Mouse (Mus musculus) thymus, postnatal 4 days (tissue): ENCODE measurements around the gene Plod1.

Experiments
- DNase-seq: peaks from one replicate; pipeline ENCODE4 v3.0.0; 2021

Gene Plod1

DNA sequence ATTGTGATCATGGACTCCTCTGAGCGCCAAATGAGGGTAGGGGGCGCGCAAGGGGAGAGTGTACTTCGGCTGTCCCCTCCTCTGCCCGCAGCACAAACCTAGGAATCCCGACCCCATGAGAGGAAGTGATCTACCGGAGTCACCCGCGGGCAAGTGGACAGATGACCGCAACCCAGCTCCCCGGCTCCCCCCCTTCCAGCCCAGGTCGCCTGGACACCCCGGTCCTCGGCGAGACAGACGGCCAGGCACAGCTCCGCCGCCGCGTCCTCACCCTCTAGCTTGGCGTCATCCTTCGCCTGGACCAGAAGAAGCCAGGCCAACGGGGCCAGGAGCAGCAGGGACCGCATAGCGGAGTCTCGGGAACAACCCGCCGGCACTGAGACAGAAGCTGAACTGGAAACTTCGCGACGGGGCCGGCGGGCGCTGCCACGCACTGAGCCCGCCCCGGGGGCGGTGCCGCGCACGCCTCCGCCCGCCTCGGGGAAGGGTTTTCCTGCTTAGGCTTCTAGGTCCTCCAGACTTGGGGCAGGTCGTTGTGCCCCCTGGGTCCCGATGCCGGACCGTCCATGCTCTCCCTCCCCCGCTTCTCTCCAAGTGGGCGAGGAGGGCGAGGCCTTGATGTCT, at the start of gene Plod1:
Plod1 (minus strand) TSS at position 437 of the 624 bp plus-strand sequence.
- DNase-seq, result peak; percentile 84

GRCm38 (mm10) chr4:147985205-147986132, 48.9 kb upstream of the Plod1 start, which contains the start of gene Nppb:
Gene Nppb (plus strand): TSS chr4:147985788.
- peak; percentile 43 for DNase-seq

GRCm38 (mm10) chr4:147979441-147979860, 42.9 kb upstream of the Plod1 start:
- no peak for DNase-seq

DNA sequence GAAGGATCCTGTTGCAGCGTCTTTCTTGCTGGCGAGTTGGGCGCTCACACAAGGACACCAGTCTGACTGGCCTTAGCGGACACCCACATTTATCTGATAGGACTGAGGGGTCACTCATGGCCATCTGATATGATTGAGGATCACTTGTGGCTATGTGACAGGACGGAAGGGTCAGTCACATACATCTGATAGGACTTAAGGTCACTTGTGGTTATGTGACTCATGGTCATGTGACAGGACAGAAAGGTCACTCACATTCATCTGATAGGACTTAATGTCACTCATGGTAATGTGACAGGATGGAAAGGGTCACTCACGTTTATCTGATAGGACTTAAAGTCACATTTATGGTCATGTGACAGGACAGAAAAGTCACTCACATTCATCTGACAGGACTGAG, 41.8 kb upstream of the Plod1 start:
- DNase-seq, result no peak

- no peak for DNase-seq
These were observed 41.2 kb upstream of the Plod1 start for GRCm38 (mm10) chr4:147977726-147978125.

DNA sequence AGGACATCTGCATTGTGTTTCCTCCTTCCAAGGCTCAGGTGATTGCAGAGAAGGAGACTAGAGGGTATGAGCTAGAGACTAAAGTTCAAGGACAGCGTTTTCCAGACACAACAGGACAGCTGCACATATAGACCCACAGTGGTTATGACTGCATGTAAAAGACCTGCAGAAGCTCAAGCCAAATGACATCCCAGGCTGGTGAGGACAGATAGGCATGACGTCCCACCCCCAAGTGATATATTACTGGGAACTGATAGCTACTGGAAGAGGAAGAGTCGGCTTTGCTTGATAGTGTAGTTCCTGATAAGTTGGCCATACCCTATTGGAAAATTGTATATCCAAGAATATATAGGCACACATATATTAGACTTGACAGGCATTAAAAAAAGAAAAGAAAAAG, 39.7 kb upstream of the Plod1 start:
- DNase-seq, result no peak

- DNase-seq, result no peak
These were observed 32.8 kb upstream of the Plod1 start for GRCm38 (mm10) chr4:147969337-147969736.

DNA sequence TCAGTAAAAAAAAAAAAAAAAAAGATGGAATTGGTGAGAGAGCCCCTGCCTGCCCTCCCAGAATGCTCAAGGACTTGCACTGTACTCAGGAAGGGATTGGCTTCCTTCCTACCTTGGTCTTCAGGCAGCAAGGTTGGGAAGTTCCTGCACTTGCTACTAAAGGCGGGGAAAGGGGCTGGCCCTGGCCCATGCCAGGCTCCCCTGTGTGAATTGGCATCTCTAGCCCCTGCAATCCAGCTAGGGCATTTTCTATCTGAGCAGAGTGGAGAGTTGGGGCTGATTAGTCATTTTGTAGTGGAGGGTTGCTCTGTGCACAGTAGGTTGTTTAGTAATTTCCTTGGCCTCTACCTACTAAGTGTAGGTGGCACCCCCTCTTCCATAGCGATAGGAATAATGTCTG, 32.2 kb upstream of the Plod1 start:
- DNase-seq, result no peak

DNA sequence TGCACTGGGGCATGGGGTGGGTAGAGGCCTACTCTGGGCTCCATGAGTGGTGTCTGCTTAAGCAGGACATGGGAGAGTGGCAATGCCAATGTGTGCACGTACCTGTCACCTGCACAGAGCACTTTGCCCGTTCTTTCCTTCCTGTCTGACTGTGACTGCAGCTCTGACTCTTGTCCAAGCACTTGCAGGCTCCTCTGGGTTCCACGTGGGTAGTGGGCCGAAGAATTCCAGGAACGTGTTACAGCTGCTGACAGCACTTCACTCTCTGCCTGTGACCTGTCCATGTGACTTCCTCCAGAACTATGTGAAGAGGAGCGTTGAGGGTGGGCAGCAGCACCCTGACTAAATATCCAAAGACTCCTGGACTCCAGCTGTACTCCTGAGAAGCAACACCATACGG, 29.1 kb upstream of the Plod1 start:
- DNase-seq, result no peak

DNA sequence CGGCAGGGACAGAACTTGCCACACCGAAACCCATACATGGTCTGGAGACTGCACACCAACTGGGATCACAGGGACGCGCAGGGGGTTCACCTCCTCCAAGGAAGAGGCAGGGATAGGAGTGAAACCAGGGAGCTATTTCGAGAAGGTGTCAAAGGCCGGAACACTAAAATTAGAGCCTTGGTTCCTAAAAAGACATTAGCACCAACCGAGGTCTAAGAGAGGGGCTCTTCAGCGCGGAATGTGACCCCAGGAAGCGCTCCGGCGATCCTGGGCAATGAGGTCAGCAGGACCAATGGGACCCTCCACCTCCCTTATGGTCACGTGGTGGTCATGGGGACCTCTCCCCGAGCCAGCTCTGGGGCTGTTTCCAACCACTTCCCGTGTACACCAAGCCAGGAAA, 27.1 kb upstream of the Plod1 start:
- DNase-seq, result no peak

DNA sequence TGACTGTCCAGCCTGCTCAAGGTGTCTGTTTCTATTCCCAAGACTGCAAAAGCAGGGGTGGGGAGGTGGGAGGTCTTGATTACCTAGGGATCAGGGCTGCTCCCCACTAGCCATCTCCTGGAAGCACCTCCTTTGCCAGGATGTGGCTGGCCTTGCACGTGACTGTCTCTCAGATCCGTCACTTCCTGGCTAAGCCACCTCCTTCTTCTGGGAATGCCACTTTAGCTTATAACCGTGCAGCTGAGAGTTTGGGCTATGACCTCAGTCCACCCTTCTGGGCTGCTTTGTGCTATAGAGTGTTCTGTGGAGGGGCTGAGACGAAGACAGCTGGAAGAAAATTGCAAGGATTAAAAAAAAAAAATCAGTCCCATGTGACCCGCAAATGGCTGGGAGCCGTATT, 26.2 kb upstream of the Plod1 start:
- DNase-seq, result no peak

GRCm38 (mm10) chr4:147959881-147960831, 23.6 kb upstream of the Plod1 start:
- DNase-seq, result peak; percentile 82

DNA sequence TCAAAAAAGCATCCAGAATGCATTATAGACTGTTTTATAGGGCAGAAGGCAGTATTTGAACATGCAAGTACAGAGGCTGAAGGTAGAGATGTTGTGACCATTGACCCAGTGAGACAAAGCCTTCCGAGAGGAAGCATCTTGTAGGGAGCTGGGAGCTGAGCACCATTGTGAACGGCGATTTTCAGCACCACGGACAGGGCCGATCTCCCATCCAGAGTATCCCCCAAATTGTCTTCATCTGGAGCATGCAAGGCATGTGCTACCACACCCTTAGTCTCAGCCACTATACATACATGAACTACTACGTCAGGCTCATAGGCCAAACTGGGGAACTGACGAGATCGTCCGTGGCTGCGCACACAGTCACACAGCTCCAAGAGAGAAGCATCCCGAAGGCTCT, 20.6 kb upstream of the Plod1 start:
- peak; percentile 48 for DNase-seq

DNA sequence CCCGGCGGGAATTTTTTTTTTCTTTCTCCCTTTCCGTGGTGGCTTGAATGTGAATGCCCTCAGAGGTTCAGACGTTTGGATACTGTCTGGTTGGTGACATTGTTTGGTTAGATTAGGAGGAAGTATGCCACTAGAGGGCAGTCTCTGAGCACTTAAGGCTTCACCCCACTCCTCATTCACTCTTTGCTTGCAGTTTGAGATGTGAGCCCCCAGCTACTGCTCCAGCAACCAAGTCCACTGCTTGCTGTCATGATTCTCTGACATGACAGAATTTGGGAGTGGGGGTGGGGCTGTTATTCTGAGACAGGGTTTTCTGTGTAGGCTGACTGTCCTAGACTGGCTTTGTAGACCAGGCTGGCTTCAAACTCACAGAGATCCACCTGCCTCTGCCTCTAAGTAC, 17.0 kb upstream of the Plod1 start:
- DNase-seq, result peak; percentile 49

GRCm38 (mm10) chr4:147947511-147947910, 10.9 kb upstream of the Plod1 start:
- DNase-seq, result no peak

DNA sequence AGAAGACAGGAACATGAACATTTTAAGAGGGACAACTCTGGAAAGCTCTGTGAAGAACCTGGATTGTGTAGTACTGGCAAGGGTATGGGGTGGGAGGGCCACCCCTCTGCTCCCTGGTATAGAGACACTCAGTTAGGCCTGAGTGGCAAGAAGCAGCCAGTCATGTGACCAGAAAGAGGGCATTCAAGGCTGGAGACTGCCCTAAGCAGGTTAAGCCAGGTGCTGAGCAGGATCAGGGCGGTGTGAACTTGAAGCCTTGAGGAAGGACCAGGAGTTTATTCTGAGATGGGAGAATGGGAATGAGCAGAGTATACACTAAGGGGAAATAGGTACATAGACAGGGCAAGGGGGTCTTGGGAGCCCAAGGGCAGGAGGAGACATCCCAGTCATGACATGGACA, 6.4 kb upstream of the Plod1 start:
- no peak for DNase-seq

DNA sequence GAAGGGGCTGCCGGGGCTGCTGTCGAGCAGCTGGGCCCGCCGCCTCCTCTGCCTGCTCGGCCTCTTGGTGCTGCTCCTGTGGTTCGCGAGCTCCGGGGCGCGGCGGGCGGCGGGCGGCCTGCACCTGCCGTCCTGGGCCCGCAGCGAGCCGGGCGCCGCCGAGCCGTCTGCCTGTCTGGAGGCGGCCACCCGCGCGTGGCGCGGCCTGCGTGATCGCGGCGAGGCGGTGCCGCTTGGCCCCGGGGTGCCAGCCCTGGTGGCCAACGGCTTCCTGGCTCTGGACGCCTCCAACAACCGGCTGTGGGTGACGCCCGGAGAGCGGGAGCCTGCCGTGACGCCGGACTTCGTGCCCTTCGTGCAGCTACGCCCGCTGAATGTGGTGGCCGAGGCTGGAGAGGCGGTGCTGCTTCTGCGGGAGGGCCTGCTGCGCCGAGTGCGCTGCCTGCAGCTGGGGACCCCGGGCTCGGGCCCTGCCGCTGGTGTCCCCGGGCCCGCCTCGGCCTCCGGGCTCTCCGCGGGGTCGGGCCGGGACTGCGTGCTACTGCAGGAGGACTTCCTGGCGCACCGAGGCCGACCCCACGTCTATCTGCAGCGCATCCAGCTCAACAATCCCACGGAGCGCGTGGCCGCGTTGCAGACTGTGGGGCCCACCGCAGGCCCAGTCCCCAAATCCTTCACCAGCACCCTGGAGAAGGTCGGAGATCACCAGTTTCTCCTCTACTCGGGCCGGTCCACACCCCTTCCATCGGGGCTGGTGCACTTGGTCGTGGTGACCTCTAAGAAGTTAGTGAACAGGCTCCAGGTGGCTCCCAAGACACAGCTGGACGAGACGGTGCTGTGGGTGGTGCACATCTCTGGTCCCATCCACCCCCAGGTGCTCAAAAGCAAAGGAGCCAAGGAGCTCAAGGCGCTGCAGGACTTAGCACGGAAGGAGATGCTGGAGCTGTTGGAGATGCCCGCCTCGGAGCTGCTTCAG, 4.8 kb upstream of the Plod1 start:
- DNase-seq, result peak; percentile 70

DNA sequence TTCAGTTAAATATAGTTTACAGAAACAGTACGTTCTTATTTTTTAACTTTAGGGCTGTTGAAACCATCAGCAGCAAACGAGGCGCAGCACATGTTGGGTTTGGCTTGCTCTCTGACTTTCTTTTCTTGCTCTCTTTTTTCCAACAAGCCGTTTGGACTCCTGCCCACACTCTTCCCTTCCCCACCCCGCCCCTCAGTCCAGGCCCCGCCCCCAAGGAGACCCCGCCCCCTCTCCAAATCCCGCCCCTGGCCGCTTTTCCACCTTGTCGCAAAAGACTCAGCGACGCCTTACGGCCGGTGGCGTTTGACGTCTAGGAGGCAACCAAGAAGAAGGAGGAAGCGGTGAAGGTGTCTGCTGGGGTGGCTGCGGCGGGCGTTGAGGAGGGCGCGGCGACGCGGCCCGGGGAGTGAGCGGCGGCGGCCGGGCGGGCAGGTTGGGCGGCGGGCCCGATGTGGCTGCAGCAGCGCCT, 4.0 kb upstream of the Plod1 start, which contains the start of gene 2510039O18Rik:
2510039O18Rik (plus strand) TSS at position 320 of the 469 bp plus-strand sequence.
- peak; percentile 91 for DNase-seq

DNA sequence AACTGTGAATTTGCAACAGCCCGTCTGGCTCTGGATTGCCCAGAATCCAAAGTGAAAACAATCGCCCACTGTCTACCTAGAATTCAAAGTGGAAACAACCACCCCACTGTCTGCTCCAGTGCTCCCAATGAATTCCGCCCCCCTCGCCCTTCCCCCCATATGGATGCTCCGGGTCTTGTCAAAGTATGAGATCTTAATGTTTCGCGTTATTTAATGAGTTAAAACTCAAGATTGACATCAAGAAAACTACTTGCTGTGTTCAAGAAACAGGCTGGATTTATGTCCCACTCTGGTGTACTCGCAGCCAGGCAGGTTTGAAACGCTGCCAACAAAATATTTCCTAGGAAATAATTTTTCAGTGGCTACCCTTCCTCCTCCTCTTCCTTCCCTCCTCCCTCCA, 3.5 kb upstream of the Plod1 start:
- no peak for DNase-seq

- DNase-seq, result no peak
These were observed 1.9 kb upstream of the Plod1 start for GRCm38 (mm10) chr4:147938148-147939096.
